Mouse (Mus musculus) NIH3T3 (cell line): ENCODE data around the gene Ano9.

Experiments
- DNase-seq: peaks from one replicate; pipeline ENCODE4 v3.0.0-alpha.2; 2012; ENCODE audit warnings: low read depth

The Ano9 gene

DNA sequence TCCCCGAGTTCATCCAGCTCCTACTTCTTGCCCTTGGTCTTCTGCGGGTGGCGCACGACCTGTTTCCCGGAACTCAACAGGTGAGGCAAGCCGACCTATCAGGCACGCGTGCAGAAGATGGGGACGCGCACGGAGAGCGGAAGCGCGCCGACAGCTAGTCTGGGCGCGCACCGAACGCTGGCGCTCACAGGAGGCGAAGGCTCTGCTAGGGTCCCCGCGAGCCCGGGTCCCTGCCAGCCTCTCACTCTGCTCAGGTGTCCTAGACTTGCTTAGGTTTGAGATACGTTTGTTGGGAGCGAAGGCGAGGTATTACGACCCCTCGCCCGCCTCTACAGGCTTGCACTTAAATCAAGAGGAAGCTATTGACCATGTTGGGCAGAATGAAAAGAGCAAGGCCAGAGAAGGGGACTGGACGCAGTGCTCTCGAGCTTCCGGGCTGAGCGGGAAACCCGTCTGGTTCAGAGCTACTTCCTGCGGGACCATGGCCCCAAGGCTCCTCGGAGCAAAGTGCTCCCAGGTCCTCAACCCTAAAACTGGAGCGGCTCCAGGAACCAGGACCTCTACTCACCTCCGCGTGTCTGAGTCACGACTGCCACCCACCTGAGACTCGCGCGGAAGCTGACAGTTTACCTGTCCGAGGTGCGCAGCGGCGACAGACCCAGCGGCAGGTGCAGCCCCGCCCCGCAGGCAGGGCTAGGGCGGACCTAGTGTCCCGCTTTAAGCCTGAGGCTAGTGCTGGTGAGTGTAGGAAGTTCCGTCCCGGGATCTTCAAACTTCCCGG, 17.5 kb downstream of the Ano9 start, which contains the start of gene Sigirr:
TSS of gene Sigirr (minus strand) at position 662 of the 781 bp plus-strand sequence.
- DNase-seq, result no peak

DNA sequence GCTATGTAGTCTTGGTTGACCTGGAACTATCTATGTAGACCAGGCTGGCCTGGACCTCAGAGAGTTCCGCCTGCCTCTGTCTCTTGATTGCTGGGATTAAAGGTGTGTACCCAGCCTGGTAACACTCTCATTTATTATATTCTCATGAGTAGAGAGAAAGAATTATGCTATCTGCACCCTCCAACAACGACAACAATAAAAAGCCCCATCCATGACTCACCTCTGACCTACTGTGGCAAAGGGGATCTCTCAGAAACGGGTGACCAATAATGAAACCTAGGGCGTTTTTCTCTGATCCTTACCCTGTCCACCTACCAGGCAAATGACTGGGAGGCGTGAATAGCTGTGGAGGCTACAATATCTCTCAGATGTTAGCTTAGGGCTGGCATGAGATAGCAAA, 20.4 kb downstream of the Ano9 start:
- DNase-seq, result no peak

DNA sequence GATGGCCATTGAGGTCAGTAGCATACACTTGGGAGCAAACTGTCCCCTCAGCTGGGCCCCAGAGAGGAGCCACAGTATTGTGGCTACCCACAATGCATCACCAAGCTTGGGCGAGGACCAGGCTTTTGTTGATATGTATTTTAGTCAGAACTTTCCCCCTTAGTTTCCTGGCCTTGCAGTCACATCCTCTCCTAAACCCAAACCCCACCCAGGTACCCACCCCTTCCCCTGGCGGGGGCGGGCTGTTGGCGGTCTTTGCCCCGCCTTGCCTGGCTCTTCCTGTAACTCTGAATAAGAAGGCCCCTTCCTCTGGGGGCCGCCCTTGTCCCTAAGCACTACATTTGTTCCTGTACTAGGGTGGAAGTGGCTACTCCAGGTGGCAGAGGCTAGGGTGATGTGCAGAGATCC, 21.0 kb downstream of the Ano9 start:
- no peak for DNase-seq

DNA sequence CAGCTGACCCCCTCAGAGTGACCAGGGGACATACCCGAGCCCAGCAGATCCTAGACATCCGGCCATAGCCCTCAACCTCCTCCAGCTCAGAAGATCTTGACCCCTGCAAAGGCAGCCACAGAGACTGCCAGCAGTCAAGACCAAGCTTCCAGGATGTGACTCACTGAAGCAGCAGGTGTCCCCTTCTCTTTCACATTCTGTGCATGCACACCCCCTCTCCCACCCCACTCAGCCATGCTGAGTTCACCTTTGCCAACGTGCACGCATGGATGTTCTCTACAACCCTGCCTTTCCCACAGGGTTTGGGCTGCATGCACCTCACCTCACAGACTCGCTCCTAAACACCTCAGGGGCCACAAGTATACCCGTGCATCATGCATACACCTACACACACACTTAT, 21.6 kb downstream of the Ano9 start:
- no peak for DNase-seq

DNA sequence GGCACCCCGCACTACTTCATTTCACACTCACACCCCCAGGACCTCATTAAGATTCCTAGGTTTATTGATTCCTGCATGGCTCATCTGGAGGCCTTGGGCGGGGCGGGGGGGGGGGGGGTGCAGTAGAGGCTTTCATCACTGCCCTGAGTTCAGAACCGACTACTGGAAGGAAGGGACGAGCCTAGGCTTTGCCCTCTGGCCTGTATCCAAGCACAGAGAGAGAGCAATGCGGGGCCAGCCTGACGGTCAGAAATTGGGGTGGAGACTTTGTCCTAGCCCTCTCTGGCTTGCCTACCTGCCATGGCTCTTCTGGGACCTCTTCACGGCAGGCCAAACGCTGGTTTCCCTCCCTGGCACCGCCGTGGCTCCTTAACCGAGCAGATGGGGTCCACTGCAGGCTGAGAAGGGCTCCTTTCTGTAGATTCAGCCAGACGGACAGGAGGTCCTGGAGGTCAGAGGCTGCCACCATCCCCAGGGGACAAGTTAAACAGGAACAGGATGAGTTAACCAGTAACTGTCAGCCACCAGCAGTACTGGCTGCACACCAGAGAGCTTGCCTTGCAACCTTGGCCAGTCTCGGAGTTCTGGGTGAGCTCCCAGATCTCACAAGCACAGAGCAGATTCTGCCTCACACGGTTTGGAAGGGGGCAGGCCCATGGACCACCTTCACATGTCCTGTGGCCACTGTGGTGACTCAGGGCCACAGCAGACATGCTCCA, 23.0 kb downstream of the Ano9 start:
- DNase-seq, result no peak

DNA sequence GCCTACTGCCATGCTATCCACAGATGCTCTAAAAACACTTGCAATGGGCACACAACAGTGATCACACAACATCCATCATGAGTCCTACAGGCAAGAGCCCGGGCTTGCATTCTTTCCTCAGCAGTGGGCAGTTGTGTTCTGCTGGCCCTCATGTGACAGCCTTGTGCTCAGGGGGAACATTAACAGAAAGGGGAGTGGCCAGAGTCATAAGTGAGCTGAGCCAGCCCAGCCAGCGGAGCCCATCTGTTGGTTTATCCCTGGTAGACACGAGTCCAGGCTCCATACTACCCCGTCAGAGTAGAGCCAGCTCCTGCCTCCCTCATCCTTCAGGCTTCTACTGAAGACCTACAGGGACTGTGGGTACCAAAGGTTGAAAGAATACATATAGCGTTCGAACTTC, 23.7 kb downstream of the Ano9 start:
- DNase-seq, result no peak

DNA sequence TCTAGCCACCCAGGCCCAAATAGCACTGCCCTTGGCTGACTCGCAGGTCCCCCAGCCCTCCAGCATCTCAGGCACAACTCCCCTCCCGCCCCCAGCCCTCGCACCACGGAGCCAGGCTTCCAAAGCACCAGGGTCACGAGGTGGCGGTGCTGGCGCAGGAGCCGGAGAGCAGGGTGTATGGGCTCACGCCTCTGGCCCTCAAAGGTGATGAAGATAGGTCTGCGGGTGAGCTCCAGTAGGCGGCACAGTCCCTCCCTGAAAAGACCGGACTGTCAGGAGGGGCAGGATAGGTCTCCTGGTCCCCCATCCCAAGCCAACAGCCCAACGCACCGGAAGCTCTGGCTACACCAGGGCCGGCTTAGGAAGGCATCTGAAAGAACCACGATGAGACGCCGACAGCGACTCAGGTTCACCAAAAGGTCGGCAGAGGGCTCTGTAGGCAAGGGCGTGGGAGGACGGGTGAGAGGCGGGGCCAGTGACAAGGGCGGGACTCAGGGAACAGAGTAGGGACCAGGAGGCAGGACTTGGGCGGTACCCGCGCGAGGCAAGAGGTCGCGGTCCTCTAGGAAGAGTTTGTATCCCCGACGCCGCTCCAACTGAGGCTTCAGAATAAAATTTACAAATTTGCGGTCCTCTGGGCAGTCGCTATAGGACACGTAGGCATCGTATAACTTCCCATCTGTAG, 25.4 kb downstream of the Ano9 start:
- no peak for DNase-seq

DNA sequence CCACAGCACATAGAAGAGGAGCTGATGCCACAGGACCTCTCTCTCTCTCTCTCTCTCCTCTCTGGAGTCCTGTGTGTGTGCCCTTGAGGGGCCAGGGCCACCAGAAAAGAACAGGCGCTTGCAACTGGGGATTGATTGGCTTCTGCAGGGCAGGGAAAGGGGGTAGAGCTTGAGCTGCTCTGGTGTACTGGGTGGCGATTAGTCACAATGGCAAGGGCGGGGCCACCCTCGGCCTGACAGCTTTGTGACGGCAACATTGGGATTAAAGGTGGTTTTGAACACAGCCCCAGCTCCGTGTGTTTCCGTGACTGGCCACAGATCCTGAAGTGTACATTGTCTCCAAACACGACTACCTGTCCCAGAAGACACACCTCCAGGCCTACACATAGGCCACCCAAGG, 27.4 kb downstream of the Ano9 start:
- DNase-seq, result no peak

DNA sequence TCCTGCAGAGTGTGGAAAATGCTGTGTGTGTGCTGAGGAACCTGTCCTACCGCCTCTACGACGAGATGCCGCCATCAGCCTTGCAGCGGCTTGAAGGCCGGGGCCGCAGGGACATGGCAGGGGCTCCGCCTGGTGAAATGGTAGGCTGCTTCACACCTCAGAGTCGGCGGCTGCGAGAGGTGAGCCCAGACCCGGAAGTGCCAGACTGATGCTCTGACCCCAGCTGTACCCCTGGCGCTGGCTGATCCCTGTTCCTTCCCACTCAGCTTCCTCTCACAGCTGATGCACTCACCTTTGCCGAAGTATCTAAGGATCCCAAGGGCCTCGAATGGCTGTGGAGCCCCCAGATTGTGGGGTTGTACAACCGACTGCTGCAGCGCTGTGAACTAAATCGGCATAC, 29.1 kb downstream of the Ano9 start:
- DNase-seq, result no peak

DNA sequence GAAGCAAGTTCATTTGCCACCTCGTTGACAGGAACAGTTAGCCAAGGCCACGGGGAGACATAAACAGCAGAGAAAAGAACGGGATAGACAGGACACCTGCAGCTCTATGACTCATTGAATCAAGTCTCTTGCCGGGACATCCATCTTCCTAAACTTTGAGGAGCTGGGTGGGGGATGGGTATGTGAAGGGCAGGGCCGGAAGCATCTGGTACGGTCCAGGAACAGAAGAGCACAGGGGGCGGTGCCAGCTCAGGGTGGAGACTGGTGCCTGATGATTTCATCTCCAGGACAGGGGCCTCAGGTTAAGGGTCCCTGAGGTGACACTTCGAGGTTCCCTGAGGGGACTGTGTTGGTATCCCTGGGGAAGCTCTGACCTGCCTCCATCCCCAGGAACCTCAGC, 29.7 kb downstream of the Ano9 start:
- no peak for DNase-seq

DNA sequence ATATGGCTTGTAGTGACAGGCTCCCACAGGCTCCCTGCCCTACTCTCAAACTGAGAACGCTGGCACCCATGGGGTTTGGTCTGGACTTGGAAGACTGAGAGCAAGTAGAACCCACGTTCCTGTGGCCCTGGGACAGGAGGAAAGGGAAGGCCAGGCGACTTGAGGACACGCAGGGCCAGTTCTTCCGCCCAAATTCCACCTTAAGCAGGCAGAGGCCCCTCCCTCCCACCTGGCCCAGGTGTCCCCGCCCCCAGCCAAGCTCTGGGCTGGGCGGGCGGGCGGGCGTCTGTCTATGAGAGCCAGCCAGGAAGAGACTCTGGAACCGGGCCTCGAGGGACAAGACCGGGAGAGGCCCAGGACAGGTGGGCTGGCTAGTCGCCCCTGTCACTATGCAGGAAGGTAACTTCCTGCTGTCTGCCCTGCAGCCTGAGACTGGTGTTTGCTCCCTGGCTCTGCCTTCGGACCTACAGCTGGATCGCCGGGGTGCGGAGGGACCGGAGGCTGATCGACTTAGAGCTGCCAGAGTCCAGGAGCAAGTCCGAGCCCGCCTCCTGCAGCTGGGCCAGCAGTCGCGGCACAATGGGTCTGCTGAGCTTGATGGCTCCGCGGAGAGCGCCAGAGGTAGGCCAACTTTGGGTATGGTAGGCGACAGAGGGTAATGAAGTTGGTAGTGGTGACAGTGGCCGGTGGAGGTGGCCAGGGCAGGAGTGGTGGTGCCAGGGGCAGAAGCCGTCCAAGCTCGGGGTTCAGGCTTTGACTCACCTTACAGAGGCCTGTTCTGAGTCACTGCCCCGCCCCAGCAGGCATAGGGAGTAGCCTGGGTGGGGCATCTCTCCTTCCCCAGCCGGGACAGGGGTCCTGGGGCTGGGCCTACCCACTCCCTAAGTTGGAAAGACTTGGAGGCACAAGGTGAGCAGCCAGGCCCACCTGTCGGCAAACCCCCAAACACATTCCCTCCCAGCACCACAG, 37.8 kb downstream of the Ano9 start:
- DNase-seq, result no peak

DNA sequence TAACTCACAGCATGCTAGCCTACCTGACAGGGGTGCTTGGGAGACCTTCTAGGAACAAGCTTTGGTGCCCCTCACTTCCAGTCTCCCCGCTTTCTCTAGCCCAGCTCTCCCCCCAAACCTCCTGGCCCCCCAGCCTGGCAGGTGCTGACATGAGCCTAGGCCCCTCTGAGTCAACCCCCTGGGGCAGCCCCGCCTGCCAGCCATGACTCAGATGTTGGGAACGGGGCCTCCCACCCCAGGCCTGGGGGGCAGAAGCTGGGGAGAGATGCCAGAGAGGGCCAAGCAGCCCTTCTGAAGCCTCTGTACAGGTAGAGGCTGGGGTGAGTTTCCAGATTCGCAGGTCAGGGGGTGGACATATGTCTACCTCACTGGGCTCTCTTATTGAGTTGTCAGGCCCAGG, 38.7 kb downstream of the Ano9 start:
- peak; percentile 77 for DNase-seq

DNA sequence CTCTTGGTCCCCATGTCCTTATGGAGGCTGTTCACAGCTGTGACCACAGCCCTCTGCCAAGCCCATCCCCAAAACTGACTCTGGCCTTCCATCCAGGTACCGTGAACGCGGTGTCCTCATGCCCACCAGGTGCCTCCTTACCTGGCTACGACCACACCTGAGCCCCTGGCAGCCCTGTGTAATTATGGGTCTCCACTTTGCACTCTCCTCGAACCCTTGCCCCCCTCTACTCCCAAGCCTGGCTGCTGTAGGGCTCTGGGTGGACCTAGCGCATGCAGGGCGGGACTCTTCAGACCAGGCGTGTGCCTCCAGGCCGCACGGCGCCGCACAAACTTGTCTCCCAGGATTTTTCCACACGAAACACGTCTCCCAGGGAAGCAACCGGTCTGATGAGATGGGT, 39.8 kb downstream of the Ano9 start, which contains the start of gene Pkp3:
TSS of gene Pkp3 (plus strand) at position 378 of the 400 bp plus-strand sequence.
- DNase-seq, result no peak

DNA sequence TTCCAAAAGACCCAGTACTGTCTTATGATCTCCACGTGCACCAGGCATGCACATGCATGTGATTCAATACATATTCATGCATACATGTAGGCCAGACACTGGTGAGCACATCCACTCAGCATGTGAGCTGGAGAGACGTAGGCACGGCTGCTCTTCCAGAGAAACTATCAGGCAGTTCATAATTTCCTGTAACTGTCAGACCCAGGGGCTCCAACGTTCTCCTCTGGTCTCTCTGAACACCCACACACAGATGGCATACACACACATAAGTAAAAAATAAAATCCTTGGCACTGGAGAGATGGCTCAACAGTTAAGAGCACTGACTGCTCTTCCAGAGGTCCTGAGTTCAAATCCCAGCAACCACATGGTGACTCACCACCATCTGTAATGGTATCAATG, 43.8 kb downstream of the Ano9 start:
- DNase-seq, result no peak

DNA sequence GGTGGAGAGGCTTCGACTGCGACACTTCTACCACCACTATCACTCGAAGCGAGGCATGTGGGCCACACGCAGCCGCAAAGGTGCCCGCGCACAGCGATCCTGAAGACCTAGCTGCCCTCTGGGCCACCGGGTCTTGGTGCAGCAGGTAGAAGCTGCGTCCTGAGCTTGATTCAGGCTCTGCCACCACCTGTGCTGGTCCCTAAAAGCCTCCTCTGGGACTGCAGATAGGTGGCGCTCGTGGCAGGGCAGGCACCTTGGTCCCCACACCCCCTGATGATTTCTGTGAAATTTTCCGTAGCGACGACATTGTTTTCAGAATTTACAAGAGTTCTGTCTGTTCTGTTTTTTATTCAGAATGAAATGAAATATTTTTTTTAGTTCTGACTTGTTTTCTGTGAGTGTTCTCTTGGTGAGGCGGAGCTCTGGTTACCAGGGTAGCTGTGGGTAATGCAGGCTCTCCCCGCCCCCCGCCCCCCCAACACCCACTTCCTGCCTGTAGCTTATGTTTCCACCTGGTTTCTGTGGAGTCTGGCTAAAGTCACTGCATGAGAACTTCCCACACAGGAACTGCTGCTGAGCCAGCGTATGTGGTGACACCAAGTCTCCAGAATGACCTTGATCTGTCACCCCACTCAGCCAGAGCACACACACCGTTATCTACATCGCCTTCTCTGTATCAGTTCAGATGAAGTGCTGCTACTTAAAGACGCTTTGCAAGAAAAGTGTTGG, 45.4 kb downstream of the Ano9 start:
- peak; percentile 32 for DNase-seq

DNA sequence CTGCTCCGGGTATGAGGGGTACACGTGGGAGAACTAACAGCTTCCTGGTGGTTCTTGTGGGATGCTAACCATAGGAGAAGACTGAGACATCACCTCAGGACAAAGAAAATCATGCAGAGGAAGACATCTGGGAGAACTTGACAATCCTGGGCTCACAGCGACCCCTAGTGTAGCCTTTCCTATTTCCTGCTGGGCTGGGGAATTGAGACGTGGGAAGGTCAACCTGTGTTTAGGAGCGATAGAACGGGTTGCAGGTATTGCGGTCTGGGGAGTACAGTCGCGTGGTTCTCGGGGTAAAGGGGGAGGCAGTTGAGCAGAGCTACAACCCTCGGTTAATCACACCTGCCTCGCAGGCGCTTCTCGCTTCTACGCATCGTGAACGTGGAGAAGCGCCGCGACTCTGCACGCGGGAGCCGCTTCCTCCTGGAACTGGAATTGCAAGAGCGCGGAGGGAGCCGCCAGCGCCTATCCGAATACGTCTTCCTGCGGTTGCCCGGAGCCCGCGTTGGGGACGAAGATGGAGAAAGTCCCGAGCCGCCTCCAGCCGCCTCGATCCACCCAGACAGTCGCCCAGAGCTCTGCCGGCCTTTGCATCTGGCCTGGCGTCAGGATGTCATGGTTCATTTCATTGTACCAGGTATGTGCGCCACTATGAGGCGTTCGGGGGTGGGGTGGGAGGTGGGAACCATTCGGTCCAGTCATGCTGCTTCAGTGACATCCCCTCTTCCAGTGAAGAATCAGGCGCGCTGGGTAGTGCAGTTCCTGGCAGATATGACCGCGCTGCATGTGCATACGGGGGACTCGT, 47.3 kb downstream of the Ano9 start:
- DNase-seq, result peak; percentile 77

DNA sequence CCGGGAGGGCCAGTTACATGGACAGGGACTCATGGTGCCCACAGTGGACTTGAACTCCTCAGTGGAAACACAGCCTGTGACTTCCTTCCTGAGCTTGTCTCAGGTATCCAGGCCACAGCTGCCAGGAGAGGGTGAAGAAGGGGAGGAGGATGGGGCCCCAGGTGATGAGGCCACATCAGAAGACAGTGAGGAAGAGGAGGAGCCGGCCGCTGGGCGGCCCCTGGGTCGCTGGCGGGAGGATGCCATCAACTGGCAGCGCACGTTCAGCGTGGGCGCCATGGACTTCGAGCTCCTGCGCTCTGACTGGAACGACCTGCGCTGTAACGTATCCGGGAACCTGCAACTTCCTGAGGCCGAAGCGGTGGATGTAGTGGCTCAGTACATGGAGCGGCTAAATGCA, 49.3 kb downstream of the Ano9 start:
- DNase-seq, result no peak

DNA sequence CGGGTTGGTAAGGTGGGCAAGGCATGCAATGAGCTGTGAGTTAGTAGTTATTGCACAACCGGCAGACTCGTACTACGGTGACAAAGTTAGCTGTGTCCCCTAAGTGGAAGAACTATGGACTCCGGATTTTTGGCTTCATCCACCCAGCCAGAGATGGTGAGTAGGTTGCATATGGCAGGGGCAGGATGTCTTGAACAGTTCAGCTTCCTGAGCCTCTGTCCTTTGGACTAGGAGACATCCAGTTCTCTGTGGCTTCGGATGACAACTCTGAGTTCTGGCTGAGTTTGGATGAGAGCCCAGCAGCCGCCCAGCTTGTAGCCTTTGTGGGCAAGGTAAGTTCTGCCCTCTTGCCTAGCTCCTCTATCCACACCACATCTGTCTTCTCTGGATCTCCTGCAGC, 53.0 kb downstream of the Ano9 start:
- no peak for DNase-seq

DNA sequence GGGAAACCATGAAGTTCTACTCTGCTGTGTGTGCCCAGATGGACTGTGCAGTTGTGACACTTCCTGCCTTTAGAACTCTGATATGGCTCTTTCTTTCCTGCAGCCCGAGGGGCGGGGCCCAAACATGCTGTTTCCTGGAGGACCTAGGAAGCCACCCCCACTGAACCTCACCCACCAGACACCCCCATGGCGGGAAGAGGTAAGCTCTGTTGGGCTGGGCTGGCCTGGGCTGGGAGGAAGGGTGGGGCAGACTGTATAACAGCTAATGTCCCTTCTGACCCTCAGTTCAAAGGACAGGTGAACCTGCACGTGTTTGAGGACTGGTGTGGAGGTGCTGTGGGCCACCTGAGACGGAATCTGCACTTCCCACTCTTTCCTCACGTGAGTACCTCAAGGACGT, 53.4 kb downstream of the Ano9 start:
- no peak for DNase-seq

DNA sequence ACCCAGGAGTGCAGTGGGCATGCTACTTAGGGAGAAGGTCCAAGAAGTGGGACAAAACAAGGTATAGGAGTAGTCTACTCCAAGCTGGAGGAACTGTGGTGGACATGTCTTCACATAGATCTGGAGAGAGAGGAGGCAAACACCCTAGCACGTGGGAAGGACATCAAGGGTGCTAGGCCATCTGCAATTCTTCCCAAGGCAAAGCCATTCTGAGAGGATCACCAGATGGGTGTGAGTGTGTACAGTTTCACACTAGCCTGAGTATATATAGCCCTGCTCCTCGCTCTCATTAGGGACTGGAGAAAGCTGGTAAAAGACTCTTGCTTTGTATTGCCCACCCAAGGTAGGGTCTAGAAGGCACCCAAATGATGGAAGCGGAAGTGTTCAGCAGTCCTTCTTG, 54.3 kb downstream of the Ano9 start:
- DNase-seq, result no peak
